Mouse (Mus musculus) hindbrain, embryonic 14.5 days (tissue): ENCODE data around the gene Aspscr1. TPM values are rescaled to one million over a fixed set of nuclear protein-coding genes. Genes with fewer than 3 reads are reported as not detected.
"Not testable (repeated sequence)": the region's sequence is repeated elsewhere in the genome, so short reads cannot be mapped to it uniquely, and the experiment has no call there.

ENCODE experiments used
- ATAC-seq: fragments of 200-750 bp; cut with Nextera tagmentation; 2 replicates; pipeline ENCODE4 v1.8.0; 2017; ENCODE audit warnings: moderate number of reproducible peaks, mild to moderate bottlenecking, moderate TSS enrichment, moderate library complexity; ENCODE audit not compliant: low FRiP score
- DNase-seq: peaks from one replicate; pipeline ENCODE4 v3.0.0-alpha.2; 2015; ENCODE audit warnings: low spot score
- H3K27ac ChIP-seq: fragments of 300-500 bp; sonication (generic); 2 replicates; pipeline ENCODE4 v1.5.1; 2014; ENCODE audit warnings: mild to moderate bottlenecking, moderate library complexity
- H3K27me3 ChIP-seq: fragments of 300-500 bp; sonication (generic); 2 replicates; pipeline ENCODE4 v1.6.1; 2014; ENCODE audit warnings: mild to moderate bottlenecking, low read length, mixed read lengths; ENCODE audit not compliant: control insufficient read depth, insufficient read depth
- H3K36me3 ChIP-seq: fragments of 300-500 bp; sonication (generic); replicated peaks from 2 replicates; pipeline ENCODE4 v1.6.1; 2014; ENCODE audit not compliant: control insufficient read depth, insufficient read depth
- H3K4me1 ChIP-seq: fragments of 300-500 bp; sonication (generic); replicated peaks from 2 replicates; pipeline ENCODE4 v1.6.1; 2014; ENCODE audit warnings: antibody characterized with exemption, low read length, mixed read lengths; ENCODE audit not compliant: control insufficient read depth, insufficient read depth
- H3K4me2 ChIP-seq: fragments of 300-500 bp; sonication (generic); replicated peaks from 2 replicates; pipeline ENCODE4 v1.6.1; 2014; ENCODE audit warnings: mild to moderate bottlenecking, moderate library complexity
- H3K4me3 ChIP-seq: fragments of 300-500 bp; sonication (generic); replicated peaks from 2 replicates; pipeline ENCODE4 v1.5.1; 2014; ENCODE audit warnings: mild to moderate bottlenecking, low read length
- H3K9ac ChIP-seq: fragments of 300-500 bp; sonication (generic); 2 replicates; pipeline ENCODE4 v1.6.1; 2014
- H3K9me3 ChIP-seq: fragments of 300-500 bp; sonication (generic); 2 replicates; pipeline ENCODE4 v1.6.1; 2016; ENCODE audit warnings: low read length; ENCODE audit not compliant: control insufficient read depth
- WGBS: fragments of 180-500 bp; shearing (Covaris S2); extraction: QIAGEN DNeasy Blood & Tissue Kit; methylation state at CpG from one replicate; pipeline ENCODE4 v1.1.7; 2014; 5-methylcytosine and 5-hydroxymethylcytosine counted together
- polyA plus RNA-seq: library from polyadenylated mRNA; unstranded; fragments of >200 nt; fragmentation: Nextera tagmentation; extraction: Ambion mirVana; gene quantifications from 2 replicates; pipeline ENCODE4 v1.2.1, GENCODE M21; 2014

Gene Aspscr1
- polyA plus RNA-seq, 1 experiment from 2014 or later, result 136 TPM

GRCm38 (mm10) chr11:120675875-120676274, 3.1 kb downstream of the Aspscr1 start:
- H3K4me2 ChIP-seq, ATAC-seq, H3K4me3 ChIP-seq, H3K9ac ChIP-seq, DNase-seq, H3K27ac ChIP-seq, H3K9me3 ChIP-seq, H3K27me3 ChIP-seq: not testable (repeated sequence)
- peaks cover 35% of the 10 kb centered on the region for H3K36me3 ChIP-seq
- peaks cover 12% of the 10 kb centered on the region for H3K4me1 ChIP-seq
- WGBS, result 91% methylated on average over 3 of the region's 5 CpGs

GRCm38 (mm10) chr11:120676951-120677350, 4.2 kb downstream of the Aspscr1 start:
- Histone ChIP-seq H3K4me1 (peaks cover 12% of the 10 kb centered on the region), H3K4me2 (no peak overlapping the region), H3K9ac (no peak overlapping the region), H3K4me3 (no peak overlapping the region), H3K27ac (no peak overlapping the region), H3K36me3 (peaks cover 42% of the 10 kb centered on the region), H3K9me3 (no peaks in the 10 kb centered on the region), H3K27me3 (no peaks in the 10 kb centered on the region)
- no peak for DNase-seq
- WGBS, result 97% methylated on average over 4 of the region's 4 CpGs
- no peak for ATAC-seq

GRCm38 (mm10) chr11:120679909-120680308, 7.1 kb downstream of the Aspscr1 start:
- Histone ChIP-seq H3K27ac (no peak overlapping the region), H3K27me3 (no peaks in the 10 kb centered on the region), H3K4me2 (no peak overlapping the region), H3K9ac (no peak overlapping the region), H3K36me3 (peaks cover 63% of the 10 kb centered on the region), H3K4me1 (no peaks in the 10 kb centered on the region), H3K4me3 (no peak overlapping the region), H3K9me3 (no peaks in the 10 kb centered on the region)
- WGBS, result 75% methylated on average over 3 of the region's 3 CpGs
- DNase-seq (no peak), ATAC-seq (no peak)

GRCm38 (mm10) chr11:120682683-120683082, 9.9 kb downstream of the Aspscr1 start:
- no peaks in the 10 kb centered on the region for H3K4me1 ChIP-seq
- ATAC-seq (no peak), DNase-seq (no peak)
- no peak overlapping the region for H3K9ac ChIP-seq
- H3K4me2 ChIP-seq, result no peak overlapping the region
- H3K36me3 ChIP-seq, result peaks cover 71% of the 10 kb centered on the region
- H3K9me3 ChIP-seq, result no peaks in the 10 kb centered on the region
- H3K27ac ChIP-seq, result no peak overlapping the region
- no peaks in the 10 kb centered on the region for H3K27me3 ChIP-seq
- 96% methylated on average over 5 of the region's 5 CpGs for WGBS
- H3K4me3 ChIP-seq, result no peak overlapping the region

- no peaks in the 10 kb centered on the region for H3K9me3 ChIP-seq
- ATAC-seq (no peak), DNase-seq (no peak)
- no peak overlapping the region for H3K4me3 ChIP-seq
- no peak overlapping the region for H3K4me2 ChIP-seq
- no peaks in the 10 kb centered on the region for H3K4me1 ChIP-seq
- H3K36me3 ChIP-seq, result peaks cover 72% of the 10 kb centered on the region
- H3K9ac ChIP-seq, result no peak overlapping the region
- no peak overlapping the region for H3K27ac ChIP-seq
- 86% methylated on average over 3 of the region's 3 CpGs for WGBS
- no peaks in the 10 kb centered on the region for H3K27me3 ChIP-seq
These were observed 10.8 kb downstream of the Aspscr1 start for GRCm38 (mm10) chr11:120683536-120683935.

- no peak for DNase-seq
- WGBS, result 91% methylated on average over 2 of the region's 2 CpGs
- Histone ChIP-seq H3K27ac (no peak overlapping the region), H3K4me2 (no peak overlapping the region), H3K4me1 (no peaks in the 10 kb centered on the region), H3K9me3 (no peaks in the 10 kb centered on the region), H3K4me3 (no peak overlapping the region), H3K27me3 (no peaks in the 10 kb centered on the region), H3K36me3 (peaks cover 72% of the 10 kb centered on the region), H3K9ac (no peak overlapping the region)
- no peak for ATAC-seq
These were observed 11.3 kb downstream of the Aspscr1 start for GRCm38 (mm10) chr11:120684086-120684485.

- H3K4me3 ChIP-seq, result no peak overlapping the region
- H3K27ac ChIP-seq, result no peak overlapping the region
- DNase-seq (no peak), ATAC-seq (no peak)
- WGBS, result 93% methylated on average over 2 of the region's 2 CpGs
- H3K27me3 ChIP-seq, result no peaks in the 10 kb centered on the region
- peaks cover 72% of the 10 kb centered on the region for H3K36me3 ChIP-seq
- H3K9ac ChIP-seq, result no peak overlapping the region
- H3K4me1 ChIP-seq, result no peaks in the 10 kb centered on the region
- no peak overlapping the region for H3K4me2 ChIP-seq
- H3K9me3 ChIP-seq, result no peaks in the 10 kb centered on the region
These were observed 11.9 kb downstream of the Aspscr1 start for GRCm38 (mm10) chr11:120684660-120685059.

GRCm38 (mm10) chr11:120686650-120687272, 14.0 kb downstream of the Aspscr1 start:
- H3K4me3 ChIP-seq, result no peak overlapping the region
- no peaks in the 10 kb centered on the region for H3K4me1 ChIP-seq
- WGBS, result 74% methylated on average over 20 of the region's 20 CpGs
- no peak overlapping the region for H3K27ac ChIP-seq
- no peak overlapping the region for H3K9ac ChIP-seq
- H3K9me3 ChIP-seq, result no peaks in the 10 kb centered on the region
- H3K27me3 ChIP-seq, result no peaks in the 10 kb centered on the region
- DNase-seq (no peak), ATAC-seq (no peak)
- H3K4me2 ChIP-seq, result no peak overlapping the region
- H3K36me3 ChIP-seq, result peaks cover 70% of the 10 kb centered on the region

GRCm38 (mm10) chr11:120689365-120689764, 16.6 kb downstream of the Aspscr1 start:
- Histone ChIP-seq H3K4me3 (no peak overlapping the region), H3K27me3 (no peaks in the 10 kb centered on the region), H3K4me2 (no peak overlapping the region), H3K9me3 (no peaks in the 10 kb centered on the region), H3K9ac (no peak overlapping the region), H3K36me3 (peaks cover 72% of the 10 kb centered on the region), H3K27ac (no peak overlapping the region), H3K4me1 (no peaks in the 10 kb centered on the region)
- WGBS, result 86% methylated on average over 3 of the region's 3 CpGs
- ATAC-seq (no peak), DNase-seq (no peak)
